Mouse (Mus musculus) neural tube, embryonic 15.5 days (tissue): ENCODE measurements around the gene Gm45717. TPM values are rescaled to one million over a fixed set of nuclear protein-coding genes. Genes with fewer than 3 reads are reported as not detected.

Experiments used
- ATAC-seq: fragments of 200-750 bp; cut with Nextera tagmentation; 2 replicates; pipeline ENCODE4 v1.8.0; 2017; ENCODE audit warnings: mild to moderate bottlenecking, moderate TSS enrichment, moderate library complexity; ENCODE audit not compliant: low FRiP score
- H3K27ac ChIP-seq: fragments of 300-500 bp; sonication (generic); replicated peaks from 2 replicates; pipeline ENCODE4 v1.5.1; 2015; ENCODE audit warnings: mild to moderate bottlenecking, inconsistent platforms
- H3K27me3 ChIP-seq: fragments of 300-500 bp; sonication (generic); replicated peaks from 2 replicates; pipeline ENCODE4 v1.6.1; 2015; ENCODE audit warnings: inconsistent platforms
- H3K36me3 ChIP-seq: fragments of 300-500 bp; sonication (generic); 2 replicates; pipeline ENCODE4 v1.6.1; 2015; ENCODE audit warnings: inconsistent platforms
- H3K4me1 ChIP-seq: fragments of 300-500 bp; sonication (generic); 2 replicates; pipeline ENCODE4 v1.6.1; 2015; ENCODE audit warnings: inconsistent platforms
- H3K4me2 ChIP-seq: fragments of 300-500 bp; sonication (generic); 2 replicates; pipeline ENCODE4 v1.6.1; 2015; ENCODE audit warnings: inconsistent platforms, mild to moderate bottlenecking, moderate library complexity
- H3K4me3 ChIP-seq: fragments of 300-500 bp; sonication (generic); replicated peaks from 2 replicates; pipeline ENCODE4 v1.5.1; 2015; ENCODE audit warnings: mild to moderate bottlenecking, inconsistent platforms
- H3K9ac ChIP-seq: fragments of 300-500 bp; sonication (generic); replicated peaks from 2 replicates; pipeline ENCODE4 v1.6.1; 2015; ENCODE audit warnings: mild to moderate bottlenecking, inconsistent platforms
- H3K9me3 ChIP-seq: fragments of 300-500 bp; sonication (generic); replicated peaks from 2 replicates; pipeline ENCODE4 v1.6.1; 2016; ENCODE audit warnings: inconsistent platforms
- WGBS: fragments of 180-500 bp; shearing (Covaris S2); methylation state at CpG from one replicate; pipeline ENCODE4 v1.1.7; 2015; ENCODE audit warnings: mixed read lengths; 5-methylcytosine and 5-hydroxymethylcytosine counted together
- polyA plus RNA-seq: library from polyadenylated mRNA; unstranded; fragments of >200 nt; fragmentation: Nextera tagmentation; extraction: Ambion mirVana; gene quantifications from 2 replicates; pipeline ENCODE4 v1.2.1, GENCODE M21; 2015

The Gm45717 gene
- polyA plus RNA-seq, 1 experiment from 2014 or later = not detected

DNA sequence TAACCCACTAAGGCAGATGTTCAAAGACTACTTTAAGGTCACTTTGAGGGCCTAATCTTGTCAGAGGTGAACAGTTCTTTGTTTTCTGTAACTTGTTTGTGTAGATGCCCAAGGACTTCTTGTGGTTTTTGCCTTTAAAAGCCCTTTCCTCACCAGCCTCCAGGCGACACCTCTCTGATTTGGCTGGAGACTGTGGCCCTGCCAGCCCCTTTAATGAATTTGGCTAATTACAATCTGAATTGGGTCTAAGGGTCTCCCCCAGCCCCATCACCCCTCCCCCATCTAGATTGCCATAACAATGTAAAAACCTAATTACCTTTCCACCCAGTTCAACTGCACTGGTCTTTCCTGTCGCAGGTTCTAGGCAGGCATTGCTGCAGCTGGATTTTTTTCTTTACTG, 7.0 kb upstream of the Gm45717 start:
- H3K9me3 ChIP-seq = no peaks in the 10 kb centered on the region
- no peaks in the 10 kb centered on the region for H3K36me3 ChIP-seq
- 47% methylated on average over 2 of the region's 2 CpGs for WGBS
- no peak overlapping the region for H3K9ac ChIP-seq
- no peak overlapping the region for H3K27ac ChIP-seq
- ATAC-seq = no peak
- H3K4me1 ChIP-seq = peaks cover 5% of the 10 kb centered on the region; the same call in 1 of the 2 replicates
- no peak overlapping the region for H3K4me2 ChIP-seq
- no peak overlapping the region for H3K4me3 ChIP-seq
- H3K27me3 ChIP-seq = no peaks in the 10 kb centered on the region

DNA sequence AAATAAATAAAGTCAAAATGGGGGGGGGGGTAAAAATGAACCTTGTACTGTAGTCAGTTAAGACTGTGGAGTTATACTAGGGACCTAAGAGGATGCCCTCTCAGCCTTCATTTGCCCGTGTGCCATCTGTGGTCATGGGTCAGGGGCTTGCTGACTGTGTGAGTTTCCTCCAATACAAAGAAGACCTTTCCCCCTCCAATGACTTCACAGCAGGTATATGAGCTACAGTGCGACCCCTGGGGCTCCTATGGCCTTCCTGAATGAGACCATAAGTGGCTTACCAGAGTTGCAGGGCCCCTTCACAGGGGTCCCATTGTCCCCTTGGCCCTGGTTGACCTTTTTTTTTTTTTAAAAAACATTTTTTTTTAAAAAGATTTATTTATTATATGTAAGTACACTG, 5.7 kb upstream of the Gm45717 start:
- H3K4me2 ChIP-seq = no peak overlapping the region
- no peak for ATAC-seq
- 49% methylated on average over 2 of the region's 2 CpGs for WGBS

DNA sequence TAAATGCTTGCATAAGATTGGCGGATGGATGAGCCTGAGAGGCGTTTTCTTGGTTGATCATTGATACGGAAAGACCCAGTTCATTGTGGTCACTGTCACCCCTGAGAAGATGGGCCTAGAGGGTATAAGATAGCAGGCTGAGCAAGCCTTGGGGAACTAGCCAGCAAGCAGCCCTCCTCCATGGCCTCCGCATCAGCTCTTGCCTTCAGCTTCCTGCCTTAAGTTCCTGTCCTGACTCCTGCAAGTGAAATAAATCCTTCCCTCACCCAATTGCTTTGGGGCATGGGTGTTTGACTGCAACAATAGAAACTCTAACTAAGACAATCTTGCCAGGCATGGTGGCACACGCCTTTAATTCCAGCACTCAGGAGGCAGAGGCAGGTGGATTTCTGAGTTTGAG, 4.3 kb upstream of the Gm45717 start:
- WGBS = 48% methylated on average over 5 of the region's 5 CpGs
- H3K4me3 ChIP-seq = no peak overlapping the region
- ATAC-seq = no peak
- no peaks in the 10 kb centered on the region for H3K9me3 ChIP-seq
- no peak overlapping the region for H3K9ac ChIP-seq
- peaks cover 5% of the 10 kb centered on the region; the same call in 1 of the 2 replicates for H3K4me1 ChIP-seq
- no peak overlapping the region for H3K27ac ChIP-seq
- no peaks in the 10 kb centered on the region for H3K36me3 ChIP-seq
- H3K4me2 ChIP-seq = no peak overlapping the region
- no peaks in the 10 kb centered on the region for H3K27me3 ChIP-seq

More for the DNA sequence above, 5.7 kb upstream of the Gm45717 start:
- H3K9ac ChIP-seq = no peak overlapping the region
- H3K4me1 ChIP-seq = peaks cover 5% of the 10 kb centered on the region; the same call in 1 of the 2 replicates
- no peaks in the 10 kb centered on the region for H3K36me3 ChIP-seq
- H3K27me3 ChIP-seq = no peaks in the 10 kb centered on the region
- H3K27ac ChIP-seq = no peak overlapping the region
- no peak overlapping the region for H3K4me3 ChIP-seq
- no peaks in the 10 kb centered on the region for H3K9me3 ChIP-seq

DNA sequence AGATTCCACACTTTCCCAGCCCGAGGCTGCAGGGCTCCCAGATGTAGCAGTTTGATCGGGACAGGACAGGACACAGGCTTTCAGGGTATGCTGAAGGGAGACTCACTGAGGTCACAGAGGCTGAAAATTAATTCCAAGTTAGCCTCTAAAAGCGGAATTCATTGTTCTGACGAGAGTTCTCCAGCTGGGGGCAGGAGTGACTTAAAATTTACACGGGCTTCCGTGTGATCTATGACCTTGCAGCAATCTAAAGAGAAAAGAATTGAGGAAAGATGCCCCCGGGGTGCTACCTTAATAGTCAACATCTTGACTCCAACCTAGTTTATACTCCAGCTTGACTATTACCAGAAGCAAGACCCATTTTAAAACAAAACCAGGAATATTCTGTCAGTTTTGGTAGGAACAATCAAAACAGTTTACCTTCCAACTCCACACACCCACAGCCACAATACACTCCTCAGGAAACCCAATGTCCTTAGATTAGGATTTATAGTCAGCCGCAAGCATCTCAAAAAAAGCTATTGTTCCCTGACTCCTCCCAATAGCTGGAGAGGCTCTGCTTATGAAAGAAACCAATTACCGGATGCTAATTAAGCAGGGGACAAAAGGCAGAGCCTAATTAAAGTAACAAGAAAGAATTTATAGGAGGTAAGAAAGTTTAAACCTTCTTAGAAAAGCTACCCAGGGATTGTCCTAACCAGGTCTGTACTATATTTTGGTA, 3.6 kb upstream of the Gm45717 start:
- H3K9ac ChIP-seq = no peak overlapping the region
- 2% methylated on average over 9 of the region's 9 CpGs for WGBS
- no peaks in the 10 kb centered on the region for H3K36me3 ChIP-seq
- no peak overlapping the region for H3K4me3 ChIP-seq
- H3K4me2 ChIP-seq = no peak overlapping the region
- H3K27me3 ChIP-seq = no peaks in the 10 kb centered on the region
- no peak overlapping the region for H3K27ac ChIP-seq
- no peak for ATAC-seq
- H3K4me1 ChIP-seq = peaks cover 9% of the 10 kb centered on the region; the same call in 1 of the 2 replicates
- H3K9me3 ChIP-seq = no peaks in the 10 kb centered on the region

DNA sequence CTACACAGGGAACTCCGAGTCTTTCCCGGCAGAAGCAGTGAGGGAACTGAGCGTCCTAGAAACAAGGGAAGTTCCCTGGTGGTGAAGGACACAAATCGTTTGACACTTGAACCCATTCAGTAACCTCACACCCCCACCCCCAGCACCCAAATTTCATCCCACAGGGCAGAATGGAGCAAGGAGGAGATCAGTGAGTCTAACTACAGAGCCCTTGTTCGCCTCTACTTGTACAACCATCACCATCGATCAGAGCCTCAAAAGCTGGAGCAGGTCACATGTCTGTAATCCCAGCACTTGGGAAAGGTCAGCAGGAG, 776 bp upstream of the Gm45717 start:
- no peak overlapping the region for H3K4me2 ChIP-seq
- no peaks in the 10 kb centered on the region for H3K9me3 ChIP-seq
- H3K4me1 ChIP-seq = peaks cover 14% of the 10 kb centered on the region; the same call in 1 of the 2 replicates
- 0 out of 2 replicates have a peak overlapping the region, but pooled peaks have one; percentile 55 for H3K27ac ChIP-seq
- ATAC-seq = no peak
- 61% methylated on average over 6 of the region's 6 CpGs for WGBS
- H3K9ac ChIP-seq = no peak overlapping the region
- no peak overlapping the region for H3K4me3 ChIP-seq
- no peaks in the 10 kb centered on the region for H3K27me3 ChIP-seq
- H3K36me3 ChIP-seq = no peaks in the 10 kb centered on the region

DNA sequence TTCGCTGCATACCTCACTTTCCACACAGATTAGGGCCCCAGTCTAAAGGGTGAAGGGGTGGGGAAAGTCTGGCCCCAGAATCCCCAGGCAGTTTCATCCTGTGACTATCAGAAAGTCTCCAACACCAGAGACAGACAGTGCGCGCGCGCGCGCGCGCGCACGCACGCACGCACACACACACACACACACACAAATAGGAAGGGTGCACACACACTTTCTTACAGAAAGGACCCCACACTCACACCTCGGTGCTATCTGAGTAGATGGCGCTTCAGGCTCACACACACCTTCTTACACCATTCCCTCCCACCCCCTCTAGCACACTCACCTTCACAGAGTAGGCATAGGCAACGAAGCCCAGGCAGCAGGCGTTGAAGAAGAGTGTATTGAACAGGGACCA, 395 bp downstream of the Gm45717 start:
- H3K36me3 ChIP-seq = no peaks in the 10 kb centered on the region
- H3K27ac ChIP-seq = peak overlapping the region; percentile 35; the same call in 1 of the 2 replicates
- peak overlapping the region; percentile 33 for H3K4me3 ChIP-seq
- 11% methylated on average over 17 of the region's 17 CpGs for WGBS
- peak overlapping the region; percentile 54 for H3K4me2 ChIP-seq
- H3K27me3 ChIP-seq = no peaks in the 10 kb centered on the region
- H3K9me3 ChIP-seq = no peaks in the 10 kb centered on the region
- peak; percentile 53 for ATAC-seq
- H3K4me1 ChIP-seq = peaks cover 24% of the 10 kb centered on the region
- peak overlapping the region; percentile 18; the same call in 1 of the 2 replicates for H3K9ac ChIP-seq

DNA sequence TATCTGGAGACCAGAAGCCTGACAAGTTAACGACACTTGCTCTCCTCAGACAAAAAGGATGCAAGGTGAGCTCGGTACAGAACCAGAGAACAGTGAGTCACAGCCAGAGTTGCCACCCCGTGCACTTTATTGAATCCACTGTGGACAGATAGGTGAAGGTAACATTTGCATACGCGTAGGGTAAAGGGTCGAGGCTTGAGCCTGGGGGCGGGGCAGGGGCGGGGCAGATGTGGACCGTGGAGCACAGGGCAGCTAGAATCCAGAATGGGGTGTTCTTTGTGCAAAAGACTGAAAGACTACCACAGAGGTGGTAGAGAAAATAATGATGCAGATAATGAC, 1.0 kb downstream of the Gm45717 start:
- ATAC-seq = no peak
- Histone ChIP-seq H3K4me2 (peak overlapping the region; percentile 54), H3K4me3 (peak overlapping the region; percentile 33), H3K27me3 (no peaks in the 10 kb centered on the region), H3K36me3 (no peaks in the 10 kb centered on the region), H3K27ac (no peak overlapping the region), H3K9ac (no peak overlapping the region), H3K9me3 (no peaks in the 10 kb centered on the region), H3K4me1 (peaks cover 24% of the 10 kb centered on the region)
- WGBS = 15% methylated on average over 9 of the region's 9 CpGs

DNA sequence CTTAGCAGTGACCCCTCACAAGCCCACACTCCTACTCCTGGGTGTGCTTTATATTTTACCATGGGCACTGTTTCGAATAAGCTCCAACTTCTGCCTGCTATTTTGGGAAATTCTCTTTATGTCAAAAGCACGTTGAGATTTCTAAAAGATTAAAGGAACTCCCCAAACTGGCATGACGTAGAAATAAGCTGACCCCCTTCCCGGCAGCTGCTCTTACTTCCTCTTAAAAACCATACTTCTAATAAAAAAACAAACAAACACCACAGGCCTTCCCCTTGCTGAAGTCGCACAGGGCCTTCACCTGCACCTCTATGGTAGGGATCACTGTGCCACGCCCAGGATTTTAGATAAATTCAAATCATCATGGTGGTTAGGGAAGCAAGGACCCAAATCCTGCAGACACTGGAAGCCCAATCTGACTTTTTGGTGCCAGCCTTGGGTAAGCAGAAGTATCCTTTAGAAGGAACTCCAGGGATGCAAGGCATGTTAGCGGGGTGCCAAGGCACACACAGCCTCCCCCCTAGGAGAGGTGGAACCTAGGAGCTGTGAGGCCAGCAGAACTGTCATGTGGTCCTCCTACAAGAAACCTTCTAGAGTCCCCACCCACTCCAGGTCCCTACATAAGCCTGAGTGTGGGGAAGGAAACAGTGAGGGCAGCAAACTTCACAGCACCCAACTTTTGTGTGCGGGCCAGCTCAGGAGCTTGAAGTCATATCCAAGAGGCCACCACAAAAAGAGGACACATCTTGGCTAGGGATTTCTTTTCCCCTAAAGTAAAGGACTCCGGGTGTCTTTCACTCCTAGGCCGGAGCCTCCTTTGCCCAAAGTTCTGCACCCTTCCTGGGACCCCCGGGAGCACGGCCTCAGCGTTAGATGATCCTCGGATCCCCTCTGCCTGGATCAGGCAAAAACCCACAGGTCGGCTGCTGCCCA, 1.7 kb downstream of the Gm45717 start:
- 76% methylated on average over 15 of the region's 15 CpGs for WGBS
- H3K9ac ChIP-seq = no peak overlapping the region
- H3K9me3 ChIP-seq = no peaks in the 10 kb centered on the region
- no peak for ATAC-seq
- H3K4me3 ChIP-seq = peak overlapping the region; percentile 33
- H3K36me3 ChIP-seq = no peaks in the 10 kb centered on the region
- no peak overlapping the region for H3K27ac ChIP-seq
- H3K4me2 ChIP-seq = peak overlapping the region; percentile 54
- peaks cover 21% of the 10 kb centered on the region for H3K4me1 ChIP-seq
- H3K27me3 ChIP-seq = no peaks in the 10 kb centered on the region

DNA sequence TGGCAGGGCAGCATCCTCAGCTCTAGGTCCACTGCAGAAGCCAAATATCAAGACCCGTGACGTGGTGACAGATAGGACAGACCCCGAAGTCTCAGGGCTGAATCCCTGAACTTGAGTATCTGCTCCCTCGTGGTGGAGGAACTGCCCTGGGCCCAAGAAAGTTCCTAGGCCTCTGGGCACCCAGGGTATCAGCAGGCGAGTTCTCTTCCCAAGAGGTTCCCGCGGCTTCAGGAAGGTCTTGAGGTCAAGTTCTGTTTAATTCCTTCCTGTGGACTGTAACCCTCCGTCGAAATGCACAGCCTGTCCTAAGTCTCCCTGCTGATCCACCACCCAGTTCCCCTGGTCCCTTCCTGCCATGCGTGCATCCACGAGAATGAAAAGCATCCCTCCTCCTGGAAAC, 2.6 kb downstream of the Gm45717 start:
- Histone ChIP-seq H3K9me3 (no peaks in the 10 kb centered on the region), H3K27me3 (no peaks in the 10 kb centered on the region)
- 87% methylated on average over 11 of the region's 11 CpGs for WGBS

DNA sequence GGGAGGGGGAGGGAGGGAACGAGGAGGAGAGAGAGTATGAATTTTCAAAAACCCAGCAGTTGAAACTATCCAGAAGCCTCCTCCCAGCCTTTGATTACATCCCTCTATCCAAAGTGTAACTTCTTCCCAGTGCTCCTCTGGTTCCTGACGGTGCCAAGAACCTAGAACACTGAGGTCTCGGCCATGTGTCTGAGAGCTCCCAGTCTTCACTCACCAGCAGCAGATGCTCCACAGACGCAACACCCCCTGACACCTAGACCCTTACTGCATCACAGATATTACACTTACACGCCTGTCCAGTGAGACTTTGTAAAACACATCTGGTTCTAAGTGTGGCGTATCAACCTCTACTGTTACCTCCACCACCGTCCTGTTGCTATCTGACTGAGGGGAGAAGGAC, 3.3 kb downstream of the Gm45717 start:
- 83% methylated on average over 7 of the region's 7 CpGs for WGBS
- Histone ChIP-seq H3K4me2 (no peak overlapping the region), H3K9me3 (no peaks in the 10 kb centered on the region), H3K27me3 (no peaks in the 10 kb centered on the region), H3K27ac (no peak overlapping the region), H3K36me3 (no peaks in the 10 kb centered on the region), H3K4me1 (peaks cover 18% of the 10 kb centered on the region; the same call in 1 of the 2 replicates), H3K9ac (no peak overlapping the region), H3K4me3 (no peak overlapping the region)
- no peak for ATAC-seq

More for the DNA sequence above, 2.6 kb downstream of the Gm45717 start:
- no peaks in the 10 kb centered on the region for H3K36me3 ChIP-seq
- no peak for ATAC-seq
- H3K4me2 ChIP-seq = no peak overlapping the region
- H3K27ac ChIP-seq = no peak overlapping the region
- H3K4me3 ChIP-seq = no peak overlapping the region
- no peak overlapping the region for H3K9ac ChIP-seq
- peaks cover 18% of the 10 kb centered on the region; the same call in 1 of the 2 replicates for H3K4me1 ChIP-seq

DNA sequence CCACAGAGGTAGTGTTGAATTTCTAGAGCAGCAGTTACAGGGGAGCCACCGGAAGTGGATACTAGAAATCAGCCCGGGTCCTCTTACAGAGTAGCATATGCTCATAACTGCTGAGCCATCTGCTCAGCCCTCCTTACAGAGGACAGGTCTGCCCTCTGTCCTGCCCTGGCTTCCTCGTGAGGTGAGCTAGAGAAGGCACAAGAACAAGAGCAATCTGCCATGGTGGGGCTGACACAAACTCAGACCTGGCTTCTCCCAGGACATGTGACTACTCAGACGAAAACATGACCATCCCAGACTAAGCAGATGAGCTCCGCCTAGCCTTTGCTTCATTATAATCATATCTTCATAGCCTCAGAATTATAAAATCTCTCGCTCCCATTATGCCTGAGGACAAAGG, 4.0 kb downstream of the Gm45717 start:
- 78% methylated on average over 6 of the region's 6 CpGs for WGBS
- H3K36me3 ChIP-seq = no peaks in the 10 kb centered on the region
- no peak overlapping the region for H3K27ac ChIP-seq
- H3K4me1 ChIP-seq = peaks cover 18% of the 10 kb centered on the region; the same call in 1 of the 2 replicates
- no peak overlapping the region for H3K4me3 ChIP-seq
- H3K27me3 ChIP-seq = no peaks in the 10 kb centered on the region
- no peak overlapping the region for H3K4me2 ChIP-seq
- ATAC-seq = no peak
- H3K9me3 ChIP-seq = no peaks in the 10 kb centered on the region
- no peak overlapping the region for H3K9ac ChIP-seq

DNA sequence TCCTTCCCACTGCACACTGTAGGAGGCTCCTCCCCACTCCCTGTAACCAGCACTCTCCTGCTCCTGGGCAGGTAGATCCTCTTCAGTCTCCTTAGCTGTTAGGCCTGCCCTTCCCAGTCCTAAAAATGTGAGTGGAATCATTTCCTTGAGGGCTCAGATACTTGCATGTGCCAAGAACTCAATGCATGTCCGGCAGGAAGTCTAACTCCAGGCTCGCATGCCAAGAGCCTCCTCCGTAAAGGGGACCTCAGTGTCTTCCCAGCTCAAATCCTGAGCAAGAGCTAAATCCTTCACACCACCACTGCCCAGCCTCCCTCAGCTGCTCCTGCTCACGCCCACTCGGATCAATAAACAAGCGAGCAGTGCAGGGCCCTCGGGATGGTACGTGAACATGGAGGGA, 4.7 kb downstream of the Gm45717 start:
- no peak overlapping the region for H3K4me3 ChIP-seq
- no peaks in the 10 kb centered on the region for H3K9me3 ChIP-seq
- no peak overlapping the region for H3K4me2 ChIP-seq
- no peaks in the 10 kb centered on the region for H3K27me3 ChIP-seq
- H3K27ac ChIP-seq = no peak overlapping the region; the same call in 1 of the 2 replicates
- WGBS = 43% methylated on average over 8 of the region's 8 CpGs
- H3K36me3 ChIP-seq = no peaks in the 10 kb centered on the region
- peaks cover 18% of the 10 kb centered on the region; the same call in 1 of the 2 replicates for H3K4me1 ChIP-seq
- no peak overlapping the region for H3K9ac ChIP-seq
- no peak for ATAC-seq
